Mouse (Mus musculus): ENCODE data around the gene Zfp426. TPM values are rescaled to one million over a fixed set of nuclear protein-coding genes. Genes with fewer than 3 reads are reported as not detected.

Zfp426 gene
- 1 to 10 TPM; 7.2 to 7.5 TPM for total RNA-seq (2021)
- long read RNA-seq, experiment 1, partial matches to known transcripts, result 1 of 12 reads
- long read RNA-seq, experiment 1, other reads (novel, unspliced or antisense), result 8 of 12 reads
- long read RNA-seq, experiment 2, partial matches to known transcripts, result 2 of 8 reads
- long read RNA-seq, experiment 2, other reads (novel, unspliced or antisense), result 6 of 8 reads

- peak; percentile 77 for DNase-seq (ENCODE audit: low spot score)
Observed at GRCm38 (mm10) chr9:20492527-20493233, at the start of gene Zfp426. Gene Zfp426 (minus strand): TSS chr9:20492746.

- DNase-seq (ENCODE audit: low spot score), result no peak
Observed at GRCm38 (mm10) chr9:20536598-20536997, 44.1 kb upstream of the Zfp426 start.

DNA sequence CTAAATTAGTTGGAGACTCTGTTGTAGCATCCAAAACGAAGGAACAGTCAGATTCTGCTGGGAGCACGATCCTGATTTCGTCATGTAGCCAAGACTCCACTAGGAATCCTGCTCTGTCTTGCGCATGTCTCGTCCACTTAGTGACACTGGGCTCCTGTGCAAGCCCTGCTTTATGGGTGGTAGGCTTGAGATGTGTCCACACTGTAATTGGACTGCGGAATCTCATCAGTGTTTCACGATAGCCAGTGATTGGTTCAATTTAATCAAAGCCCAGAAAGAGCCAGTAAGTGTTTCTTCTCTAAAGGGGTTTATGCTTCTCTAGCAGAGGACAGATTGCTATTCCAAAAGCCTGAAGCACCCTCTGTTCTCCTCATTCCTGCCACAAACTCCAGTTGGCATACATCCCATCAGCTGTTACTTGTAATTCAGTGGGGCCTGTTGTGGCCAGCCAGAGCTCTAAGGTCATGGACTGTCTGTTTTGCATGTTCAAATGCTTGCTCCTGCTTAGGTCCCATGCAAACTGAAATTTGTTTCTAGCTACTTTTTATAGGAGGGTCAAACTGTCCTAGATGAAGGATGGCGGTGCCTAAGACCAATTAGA lies 41.9 kb upstream of the Zfp426 start:
- peak; percentile 13 for DNase-seq (ENCODE audit: low spot score)

DNA sequence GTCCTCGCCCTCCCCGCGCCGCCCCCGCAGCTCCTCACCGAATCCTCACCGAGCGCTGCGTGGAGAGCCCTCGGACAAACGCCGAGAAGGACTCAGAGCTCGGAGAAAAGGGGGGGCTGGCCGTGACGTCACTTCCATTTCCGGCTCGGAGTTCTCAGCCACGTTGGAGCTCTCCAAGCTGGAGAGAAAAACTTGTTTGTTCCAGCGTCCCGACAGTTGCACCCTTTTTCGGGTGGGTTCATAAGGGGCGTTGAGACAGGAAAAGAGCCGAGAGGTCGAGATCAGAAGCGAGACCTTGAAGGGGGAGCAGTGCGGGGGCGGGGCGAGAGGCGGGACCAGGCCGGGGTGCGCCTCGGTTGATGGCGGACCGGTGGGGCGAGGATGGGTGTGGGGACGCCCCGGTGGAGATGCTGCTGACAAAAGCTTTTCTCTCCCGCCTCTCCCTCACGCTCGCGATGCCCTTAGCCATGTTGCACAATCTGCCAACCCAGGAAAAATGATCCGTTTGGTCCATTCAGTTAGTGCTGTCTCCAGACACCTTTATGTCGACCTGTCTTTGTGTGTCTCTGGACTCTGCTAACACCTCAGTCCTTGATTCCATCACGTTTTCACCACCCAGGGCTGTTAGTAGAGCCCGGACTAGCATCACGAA lies 28.9 kb upstream of the Zfp426 start, which contains the start of gene Zfp266:
Zfp266 (minus strand) TSS at position 112 of the 652 bp plus-strand sequence.
- DNase-seq (ENCODE audit: low spot score), result peak; percentile 92

DNA sequence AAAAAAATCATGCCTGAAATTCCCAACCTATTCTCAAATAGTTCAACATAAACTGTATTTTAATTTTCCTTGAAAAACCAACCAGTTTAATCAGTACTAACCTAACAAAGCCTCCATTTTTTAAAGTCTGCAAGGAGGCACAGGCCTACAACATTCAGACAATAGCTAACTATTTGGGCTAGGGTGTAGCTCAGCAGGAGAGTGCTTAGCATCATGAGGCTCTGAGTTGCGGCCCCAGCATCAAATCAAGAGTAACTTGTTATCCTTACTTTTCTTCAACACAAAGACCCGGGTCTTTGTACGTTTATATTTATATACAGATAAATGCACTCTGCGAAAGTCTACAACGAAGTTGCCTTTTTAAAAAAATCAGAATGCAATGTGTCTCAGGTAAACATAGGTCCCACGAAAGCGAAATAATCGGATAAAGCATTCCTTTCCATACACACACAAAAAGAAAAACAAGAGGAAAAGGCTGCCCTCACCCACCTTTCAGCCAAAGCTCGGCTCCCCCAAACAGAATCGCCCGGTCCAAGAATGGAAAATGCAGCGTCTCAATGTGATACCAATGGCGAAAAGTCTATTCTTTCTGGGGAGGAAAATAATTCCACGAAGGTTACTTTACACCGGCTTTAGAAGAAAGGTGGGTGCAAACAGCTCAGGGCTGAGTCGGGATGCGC lies 28.1 kb upstream of the Zfp426 start:
- no peak for DNase-seq (ENCODE audit: low spot score)

GRCm38 (mm10) chr9:20519949-20520348 lies 27.4 kb upstream of the Zfp426 start:
- no peak for DNase-seq (ENCODE audit: low spot score)

DNA sequence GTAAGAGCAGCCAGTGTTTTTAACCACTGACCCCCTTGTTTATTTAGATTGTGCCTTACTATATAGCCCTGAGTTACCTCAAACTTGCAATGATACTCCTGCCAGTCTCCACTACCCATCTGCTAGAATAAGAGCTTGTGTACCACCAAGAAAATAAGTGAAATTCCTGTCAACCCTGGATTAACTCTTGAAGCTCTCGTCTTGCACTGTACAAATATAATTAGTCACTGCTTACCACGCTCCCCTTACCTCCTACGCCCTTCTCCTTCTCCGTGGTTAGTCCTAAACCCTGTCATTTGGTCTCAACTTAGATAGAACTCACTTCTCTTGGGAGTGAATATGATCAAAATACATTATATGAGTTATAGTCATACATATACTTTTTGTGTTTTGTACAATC lies 26.2 kb upstream of the Zfp426 start:
- DNase-seq (ENCODE audit: low spot score), result no peak

DNA sequence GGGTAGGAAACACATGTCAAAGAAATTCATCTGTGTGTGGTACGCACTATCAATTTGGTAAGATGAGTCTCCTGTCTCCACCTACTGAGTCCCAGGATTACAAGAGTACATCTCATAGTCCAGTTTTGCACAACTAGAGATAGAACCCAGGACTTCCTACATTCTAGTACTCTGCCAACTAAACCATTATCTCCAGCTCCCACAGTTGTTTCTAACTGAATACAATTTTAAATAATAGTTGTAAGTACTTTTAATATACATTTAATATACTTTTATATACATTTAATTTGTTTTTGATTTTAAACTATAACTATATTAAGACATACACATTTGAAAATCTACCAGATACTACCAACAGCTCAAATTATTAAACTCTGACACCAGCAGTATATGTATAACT lies 25.2 kb upstream of the Zfp426 start:
- DNase-seq (ENCODE audit: low spot score), result no peak

GRCm38 (mm10) chr9:20514016-20514415 lies 21.5 kb upstream of the Zfp426 start:
- DNase-seq (ENCODE audit: low spot score), result no peak

DNA sequence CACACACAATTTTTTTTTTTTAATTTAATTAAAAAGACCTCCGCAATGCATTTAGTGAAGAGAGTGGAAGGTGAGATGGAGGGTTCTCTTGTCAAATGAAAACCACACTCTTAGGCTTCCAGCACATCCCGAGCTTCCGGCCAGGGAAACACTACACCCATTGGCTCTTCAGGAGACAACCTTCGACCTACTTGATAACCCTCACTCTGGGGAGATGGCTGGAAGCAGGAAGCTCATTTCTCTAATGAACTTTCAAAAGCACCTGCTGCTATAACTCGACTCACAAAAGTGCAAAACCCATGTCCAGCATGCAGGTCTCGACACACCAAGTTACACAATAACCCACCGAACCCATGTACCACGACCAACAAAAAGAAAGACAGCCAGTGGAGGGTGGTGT lies 20.2 kb upstream of the Zfp426 start:
- DNase-seq (ENCODE audit: low spot score), result no peak

GRCm38 (mm10) chr9:20511645-20512044 lies 19.1 kb upstream of the Zfp426 start:
- DNase-seq (ENCODE audit: low spot score), result no peak

- no peak for DNase-seq (ENCODE audit: low spot score)
Observed at GRCm38 (mm10) chr9:20510346-20510745, 17.8 kb upstream of the Zfp426 start.

DNA sequence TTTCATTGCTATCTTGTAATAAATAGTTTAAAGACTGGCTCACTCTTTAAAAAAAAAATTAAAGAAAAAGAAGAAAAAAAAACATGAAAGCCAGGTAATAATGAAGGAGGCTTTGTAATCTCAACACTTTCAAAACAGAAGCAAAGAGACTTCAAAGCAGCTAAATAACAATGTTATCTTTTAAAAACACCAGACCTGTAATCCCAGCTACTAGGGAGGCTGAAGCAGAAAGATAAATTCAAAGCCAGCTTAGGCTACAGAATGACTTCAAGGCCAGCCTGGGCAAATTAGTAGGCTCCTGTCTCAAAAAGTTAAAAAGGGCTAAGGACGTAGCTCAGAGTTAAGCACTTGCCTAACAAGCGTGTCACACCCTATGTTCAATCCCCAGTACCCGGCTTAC lies 17.1 kb upstream of the Zfp426 start:
- no peak for DNase-seq (ENCODE audit: low spot score)

DNA sequence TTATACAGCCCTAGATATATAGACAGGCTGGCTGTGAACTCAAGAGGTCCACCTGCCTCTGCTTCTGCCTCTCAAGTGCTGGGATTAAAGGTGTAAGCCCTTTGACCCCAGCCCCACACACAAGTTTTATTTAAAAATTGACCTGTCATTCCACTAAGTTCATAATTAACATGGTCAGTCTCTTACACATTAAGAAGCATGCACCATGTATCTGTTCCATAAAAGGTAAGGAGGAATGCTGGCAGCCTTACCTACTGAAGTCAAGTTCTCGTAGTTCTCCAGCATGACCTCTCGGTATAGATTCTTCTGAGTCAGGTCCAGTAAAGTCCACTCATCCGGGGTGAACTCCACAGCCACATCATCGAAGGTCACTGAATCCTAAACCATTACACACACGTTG lies 12.3 kb upstream of the Zfp426 start:
- DNase-seq (ENCODE audit: low spot score), result no peak

DNA sequence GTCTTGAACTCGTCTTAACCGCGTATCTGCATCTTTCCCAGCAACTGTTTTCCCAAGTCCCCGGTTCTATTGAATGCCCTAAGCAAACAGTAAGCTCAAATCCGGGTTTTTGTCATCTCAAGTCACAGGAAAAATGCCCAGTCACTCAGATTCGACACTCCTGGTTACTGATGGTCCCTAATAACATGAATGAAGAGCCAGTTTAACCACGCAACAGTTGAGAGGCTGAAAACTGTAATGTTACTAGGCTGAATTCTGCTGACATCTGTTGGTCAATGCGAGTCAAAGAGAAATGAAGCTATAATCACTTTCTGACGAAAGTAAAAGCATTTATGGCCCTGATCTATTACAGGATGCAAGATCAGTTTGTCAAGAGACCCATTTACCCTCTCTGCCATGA lies 735 bp upstream of the Zfp426 start:
- DNase-seq (ENCODE audit: low spot score), result no peak

DNA sequence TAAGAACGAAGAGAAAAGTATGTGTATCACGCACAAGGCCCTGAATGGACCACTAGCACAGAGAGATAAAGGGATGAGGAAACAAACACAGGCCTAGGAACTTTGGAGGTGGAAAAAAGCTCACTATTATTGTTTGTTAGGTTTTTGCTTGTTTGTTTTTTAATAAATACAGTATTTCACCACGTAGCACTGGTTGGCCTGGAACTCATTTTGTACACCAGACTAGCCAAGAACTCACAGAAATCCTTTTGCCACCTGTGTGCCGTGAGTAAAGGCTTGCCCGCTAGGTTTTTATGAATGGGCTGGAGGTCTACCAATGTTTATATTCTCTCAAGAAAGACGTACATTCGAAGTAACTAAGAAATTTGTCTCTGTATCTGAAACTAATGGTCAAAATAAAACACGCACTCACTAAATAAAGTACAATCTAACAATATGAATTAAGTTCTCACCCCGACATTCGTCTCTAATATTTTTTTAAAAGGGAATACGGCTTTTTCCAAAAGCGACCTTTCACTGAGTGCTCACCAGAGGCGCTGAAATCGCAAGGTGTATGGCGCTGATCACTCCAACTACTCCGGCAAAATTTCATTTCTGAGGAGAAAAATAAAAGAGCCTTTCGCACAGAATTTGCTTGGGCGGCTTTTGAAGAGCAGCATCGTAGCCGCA lies 554 bp downstream of the Zfp426 start:
- DNase-seq (ENCODE audit: low spot score), result no peak

DNA sequence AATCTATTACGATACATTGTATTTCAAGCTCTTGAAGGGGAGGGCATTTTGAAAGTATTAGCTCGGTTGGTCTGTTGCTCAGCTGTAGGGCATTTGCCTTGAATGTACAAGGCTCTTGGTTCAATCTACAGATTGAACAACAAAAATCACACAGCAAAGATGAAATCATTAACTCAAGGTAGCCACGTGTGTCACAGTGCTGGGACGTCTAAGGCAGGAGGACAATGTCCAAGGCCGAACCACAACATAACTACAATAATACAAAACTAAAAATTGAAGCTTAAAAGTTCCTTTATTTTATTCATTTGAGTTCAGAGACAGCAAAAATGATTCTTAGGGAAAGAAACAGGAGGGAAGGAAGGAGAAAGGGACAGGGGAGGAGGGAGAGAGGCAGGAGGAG lies 3.0 kb downstream of the Zfp426 start:
- DNase-seq (ENCODE audit: low spot score), result no peak

DNA sequence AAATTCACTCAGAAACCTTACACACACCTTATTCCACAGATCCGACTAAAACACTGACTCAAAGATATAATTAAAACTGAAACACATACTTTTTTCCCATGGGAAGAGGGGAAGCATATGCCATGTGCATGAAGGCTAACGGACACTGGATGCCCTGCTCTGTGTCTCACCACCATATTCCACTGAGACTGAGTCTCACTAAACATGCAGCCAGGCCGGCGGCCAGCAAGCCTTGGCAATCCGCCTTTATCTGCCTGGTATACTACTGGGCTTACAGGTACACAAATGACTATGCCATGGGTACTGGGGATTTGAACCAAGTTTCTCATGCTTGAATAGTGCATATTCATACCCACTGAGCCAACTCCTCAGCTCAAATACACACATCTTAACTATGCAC lies 13.2 kb downstream of the Zfp426 start:
- no peak for DNase-seq (ENCODE audit: low spot score)

GRCm38 (mm10) chr9:20476632-20477031 lies 15.9 kb downstream of the Zfp426 start:
- DNase-seq (ENCODE audit: low spot score), result no peak

- peak; percentile 64 for DNase-seq (ENCODE audit: low spot score)
Observed at GRCm38 (mm10) chr9:20466761-20467442, 25.6 kb downstream of the Zfp426 start.

Data from gastrocnemius, adult 18-20 months (tissue).